Mouse (Mus musculus): ENCODE results near the gene Btnl2. TPM values are rescaled to one million over a fixed set of nuclear protein-coding genes. Genes with fewer than 3 reads are reported as not detected.
A peak's percentile ranks its signal among the peaks of the same experiment; 100 is the strongest.
"Not testable (repeated sequence)": the region's sequence is repeated elsewhere in the genome, so short reads cannot be mapped to it uniquely, and the experiment has no call there.

Btnl2 gene
- 0.26 and 0.64 TPM in 2 replicates for total RNA-seq (2021)
- long read RNA-seq, experiment 1, partial matches to known transcripts = 2 of 2 reads
- long read RNA-seq, experiment 1, other reads (novel, unspliced or antisense) = 0 of 2 reads
- long read RNA-seq, experiment 2 = 0 reads

DNA sequence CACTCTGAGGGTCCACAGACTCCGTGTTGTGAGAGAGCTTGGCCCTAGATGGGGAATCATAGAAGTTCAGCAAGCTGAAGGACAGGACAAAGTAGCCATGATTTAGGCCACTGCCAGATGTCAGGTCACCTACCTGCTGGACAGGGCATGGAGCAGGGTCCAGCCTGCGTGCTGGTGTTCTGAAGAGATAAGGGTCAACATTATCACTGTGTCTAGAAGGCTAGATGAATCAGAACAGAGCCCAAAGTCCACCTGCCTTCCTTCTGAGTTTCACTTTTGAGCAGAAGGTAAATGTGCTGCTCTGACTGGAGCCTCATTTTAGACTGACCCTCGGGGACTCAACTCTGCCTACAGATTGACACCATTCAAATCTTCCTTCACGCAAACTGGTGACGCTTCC is at the start of gene Btnl2:
Gene Btnl2 (plus strand): TSS at position 284 of the 400 bp plus-strand sequence.
- DNase-seq = no peak

DNA sequence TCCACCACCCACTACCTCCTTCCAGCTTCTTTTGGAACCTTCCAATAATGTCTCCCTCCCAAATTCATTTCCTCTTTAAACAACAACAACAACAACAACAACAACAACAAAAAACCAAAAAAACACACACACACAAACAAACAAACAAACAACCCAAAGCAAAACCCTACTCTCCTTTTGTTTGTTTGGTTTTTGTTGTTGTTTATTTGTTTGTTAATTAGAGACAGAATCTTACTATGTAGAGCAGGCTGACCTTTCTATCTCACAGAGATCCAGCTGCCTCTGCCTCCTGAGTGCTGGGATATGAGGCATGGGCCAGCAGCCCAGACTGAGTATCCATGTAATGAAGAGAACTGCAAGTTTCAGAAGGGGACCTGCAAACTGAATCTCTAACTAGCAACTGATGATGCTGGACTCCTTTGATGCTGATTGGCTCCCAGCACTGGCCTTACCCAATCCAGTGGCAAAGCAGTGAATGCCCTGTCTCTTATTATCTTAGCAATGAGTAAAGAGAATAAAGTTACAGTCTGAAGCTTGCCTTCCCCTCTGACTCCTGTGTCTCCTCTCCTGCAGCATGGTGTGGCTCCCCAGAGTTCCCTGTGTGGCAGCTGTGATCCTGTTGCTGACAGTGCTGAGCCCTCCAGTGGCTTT is 49.1 kb upstream of the Btnl2 start, which contains the start of gene H2-Eb1:
Gene H2-Eb1 (plus strand): TSS at position 488 of the 651 bp plus-strand sequence.
- peak; percentile 89 for DNase-seq

DNA sequence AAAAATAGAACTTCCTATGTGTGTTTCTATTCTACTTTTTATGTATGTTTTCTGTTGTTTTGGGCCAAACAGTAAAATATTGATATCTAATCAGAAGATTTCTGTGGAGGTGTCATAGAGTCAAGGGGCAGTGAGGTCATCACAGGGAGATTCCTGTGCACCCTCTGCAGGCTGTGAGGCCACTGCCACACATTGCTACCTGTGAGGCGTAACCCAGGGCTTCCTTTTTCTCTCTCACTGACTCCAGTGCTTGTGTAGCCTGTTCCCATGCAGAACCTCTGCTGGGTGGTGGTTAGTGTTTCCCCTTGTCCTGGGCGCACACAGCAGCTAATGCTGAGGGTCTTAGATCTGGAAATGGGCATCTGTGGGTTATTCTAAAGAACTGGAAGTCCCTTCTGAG is 48.2 kb upstream of the Btnl2 start:
- no peak for DNase-seq

DNA sequence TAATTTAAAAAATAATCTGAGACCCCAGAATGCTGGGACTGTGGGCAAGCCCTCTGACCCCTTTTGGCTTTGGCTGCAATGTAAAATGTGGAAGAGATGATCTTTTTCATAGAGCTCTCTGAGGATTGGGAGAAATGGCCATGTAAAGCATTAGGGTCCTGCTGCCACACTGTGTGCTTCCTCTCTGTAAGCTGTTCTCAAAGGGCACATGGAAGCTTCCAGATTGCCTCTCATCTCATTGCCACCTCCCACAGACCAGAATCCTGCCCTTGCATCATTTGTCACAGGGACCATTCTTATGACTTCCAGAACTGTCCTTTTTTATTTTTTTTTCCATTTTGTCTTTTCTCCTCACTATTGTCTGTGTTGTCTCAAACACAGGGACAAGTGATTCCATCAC is 47.4 kb upstream of the Btnl2 start:
- no peak for DNase-seq

DNA sequence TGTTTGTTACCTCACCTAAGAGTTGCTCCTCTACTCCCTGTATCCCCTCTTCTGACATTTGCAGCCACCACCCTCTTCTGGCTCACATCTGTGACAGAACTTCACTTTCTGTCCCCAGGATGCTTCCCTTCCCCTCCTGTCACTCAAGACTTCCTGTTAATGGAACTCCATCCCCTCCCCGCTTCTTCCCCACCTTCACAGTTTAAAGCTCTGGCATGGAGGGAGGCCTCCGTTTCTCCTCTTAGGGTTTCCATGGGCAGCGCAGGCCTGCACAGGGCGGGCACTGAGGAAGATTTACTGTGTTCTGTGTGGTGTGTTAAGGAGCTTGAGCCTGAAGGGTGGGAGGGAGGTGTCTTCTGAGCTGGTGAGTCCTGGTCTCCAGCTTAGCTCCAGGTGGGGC is 46.5 kb upstream of the Btnl2 start:
- no peak for DNase-seq

DNA sequence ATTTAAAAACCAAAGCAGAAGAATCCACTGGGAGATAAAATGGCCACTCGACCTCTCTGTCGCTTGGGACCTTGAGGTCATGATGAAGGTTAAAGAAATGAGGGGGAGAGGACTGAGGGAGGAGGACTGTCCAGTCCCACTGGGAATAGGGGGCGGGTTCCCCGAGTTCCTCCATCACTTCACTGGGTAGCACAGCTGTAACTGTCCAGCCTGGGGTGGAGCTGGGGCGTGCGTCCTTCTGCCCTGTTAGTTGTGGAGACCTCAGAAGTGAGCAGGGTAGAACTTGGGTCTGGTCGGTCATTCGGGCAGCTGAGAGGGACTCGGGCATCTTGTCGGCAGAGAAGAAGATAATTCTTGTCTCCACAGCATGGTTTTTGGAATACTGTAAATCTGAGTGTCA is 45.4 kb upstream of the Btnl2 start:
- no peak for DNase-seq

DNA sequence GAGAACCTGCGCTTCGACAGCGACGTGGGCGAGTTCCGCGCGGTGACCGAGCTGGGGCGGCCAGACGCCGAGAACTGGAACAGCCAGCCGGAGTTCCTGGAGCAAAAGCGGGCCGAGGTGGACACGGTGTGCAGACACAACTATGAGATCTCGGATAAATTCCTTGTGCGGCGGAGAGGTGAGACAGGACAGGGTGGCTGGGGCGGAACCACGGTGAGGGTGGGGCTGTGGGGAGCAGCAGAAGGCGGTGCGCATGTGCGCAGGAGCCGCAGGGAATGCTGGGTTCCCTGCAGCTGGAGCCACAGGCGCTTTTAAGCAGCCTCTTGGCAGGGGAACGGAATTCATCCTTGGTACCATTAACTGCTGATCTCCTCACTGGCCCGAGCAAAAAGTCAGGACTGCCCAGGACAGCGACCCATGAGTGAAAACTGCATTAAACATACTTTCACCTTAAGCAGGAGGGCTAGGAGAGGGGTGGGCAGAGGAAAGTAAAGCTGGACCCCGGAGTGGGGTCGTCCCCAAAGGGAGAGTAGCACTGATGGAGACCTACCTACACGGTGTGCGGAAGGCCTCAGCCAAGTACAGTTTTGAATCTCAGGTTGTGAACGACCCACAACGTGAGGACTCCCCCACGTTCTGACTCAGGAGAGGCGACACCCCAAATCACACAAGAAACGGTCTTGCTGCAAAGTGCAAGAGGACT is 44.8 kb upstream of the Btnl2 start:
- DNase-seq = peak; percentile 87

DNA sequence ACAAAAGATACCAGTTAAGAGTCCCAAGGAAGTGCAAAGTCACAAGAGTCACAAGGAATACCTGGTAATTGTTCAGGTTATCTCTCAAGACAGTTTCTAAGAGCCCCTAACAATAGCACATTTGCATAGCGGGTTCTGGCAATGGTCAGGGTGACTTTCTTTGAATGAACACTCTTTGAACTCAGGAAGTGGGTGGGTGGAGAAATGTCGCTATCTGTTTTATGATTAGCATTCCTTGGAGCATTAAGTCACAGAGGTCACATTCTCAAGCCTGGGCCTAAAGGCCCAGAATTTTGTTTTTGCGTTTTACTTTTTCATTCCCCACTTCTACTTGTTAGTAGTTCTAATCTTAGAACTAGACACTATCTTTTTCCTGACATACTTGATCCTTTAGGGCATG is 44.1 kb upstream of the Btnl2 start:
- not testable (repeated sequence) for DNase-seq

DNA sequence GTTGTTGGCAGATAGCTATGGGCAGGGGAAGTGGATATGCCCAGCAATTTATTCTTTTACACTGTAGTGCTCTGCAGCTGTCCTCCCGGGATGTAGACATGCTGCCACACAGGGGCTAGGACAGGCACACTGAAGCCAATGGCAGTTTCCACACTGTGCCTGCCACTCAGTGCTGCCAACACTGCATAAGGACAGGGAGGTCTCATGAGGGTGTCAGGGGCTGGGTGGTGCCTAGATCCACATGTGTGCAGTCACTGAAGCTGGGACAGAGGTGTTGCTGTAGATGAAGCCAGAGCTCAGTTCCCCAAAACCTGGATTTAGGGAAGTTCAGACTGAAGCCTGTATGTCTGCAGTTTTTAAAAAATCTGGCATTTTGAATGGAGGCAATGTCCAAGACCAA is 42.4 kb upstream of the Btnl2 start:
- DNase-seq = no peak

DNA sequence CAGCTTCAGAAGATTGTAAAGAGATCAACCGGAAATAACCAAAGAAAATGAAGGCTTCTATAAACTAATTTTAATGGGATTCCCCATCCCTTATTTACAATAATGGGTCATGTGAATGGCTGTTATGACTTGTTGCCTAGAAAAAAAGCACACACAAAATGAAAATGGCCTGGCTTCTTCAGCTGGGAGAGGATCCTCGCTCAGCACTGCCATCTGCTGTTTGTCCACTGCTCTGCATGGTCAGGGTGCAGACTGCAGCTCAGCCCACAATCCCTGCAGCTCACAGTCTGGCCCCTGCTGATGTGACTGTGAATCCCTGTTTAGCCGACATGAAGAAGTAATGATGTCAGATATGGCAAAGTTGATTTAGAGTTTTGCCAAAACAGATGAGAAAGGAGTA is 41.2 kb upstream of the Btnl2 start:
- peak; percentile 87 for DNase-seq

DNA sequence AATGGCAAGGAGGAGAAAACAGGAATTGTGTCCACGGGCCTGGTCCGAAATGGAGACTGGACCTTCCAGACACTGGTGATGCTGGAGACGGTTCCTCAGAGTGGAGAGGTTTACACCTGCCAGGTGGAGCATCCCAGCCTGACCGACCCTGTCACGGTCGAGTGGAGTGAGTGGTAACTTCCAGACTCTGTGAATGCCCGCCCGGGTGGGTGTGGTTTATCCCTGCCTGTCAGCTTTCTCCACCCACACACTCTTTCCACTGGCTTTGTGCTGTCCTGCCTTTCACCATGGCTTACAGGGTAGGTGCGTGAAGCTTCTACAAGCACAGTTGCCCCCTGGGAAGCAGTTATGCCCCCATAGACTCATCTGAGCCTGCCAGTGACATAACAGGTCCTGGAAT is 40.3 kb upstream of the Btnl2 start:
- no peak for DNase-seq

DNA sequence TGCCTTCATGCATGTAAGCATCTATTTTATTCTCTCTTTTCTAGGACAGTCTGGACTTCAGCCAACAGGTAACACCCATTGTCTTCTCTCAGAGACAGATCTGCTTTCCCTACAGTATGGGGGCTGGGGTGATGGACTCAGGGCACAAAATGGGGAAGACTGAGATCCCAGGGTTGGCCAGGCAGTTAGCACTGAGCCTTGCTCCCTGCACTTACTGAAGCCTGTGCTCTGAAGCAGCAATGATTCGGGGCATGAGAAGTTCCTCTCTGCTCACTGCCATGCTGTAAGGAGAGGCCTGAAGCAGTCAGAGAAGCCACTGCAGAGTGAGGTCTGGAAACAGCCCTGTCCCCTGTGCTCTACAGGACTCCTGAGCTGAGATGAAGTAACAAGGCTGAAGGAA is 39.1 kb upstream of the Btnl2 start:
- DNase-seq = no peak

DNA sequence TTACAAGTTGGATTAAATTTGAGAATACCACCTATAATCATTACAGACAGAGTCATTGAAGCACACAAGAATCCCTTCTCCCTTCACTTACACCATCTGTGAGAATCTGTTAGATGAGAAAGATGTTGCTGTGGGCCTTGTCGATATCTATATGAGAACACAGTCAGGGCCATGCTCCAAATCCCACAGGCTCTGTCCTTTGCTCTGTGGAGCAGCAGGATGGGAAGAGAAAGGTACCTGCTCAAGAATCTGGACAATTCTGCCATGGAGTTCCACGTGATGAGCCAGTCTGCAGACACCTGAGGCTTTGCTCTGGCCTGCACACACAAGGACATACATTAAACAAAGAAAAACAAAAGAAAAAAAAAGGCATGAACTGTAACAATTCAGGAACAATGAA is 37.9 kb upstream of the Btnl2 start:
- no peak for DNase-seq

DNA sequence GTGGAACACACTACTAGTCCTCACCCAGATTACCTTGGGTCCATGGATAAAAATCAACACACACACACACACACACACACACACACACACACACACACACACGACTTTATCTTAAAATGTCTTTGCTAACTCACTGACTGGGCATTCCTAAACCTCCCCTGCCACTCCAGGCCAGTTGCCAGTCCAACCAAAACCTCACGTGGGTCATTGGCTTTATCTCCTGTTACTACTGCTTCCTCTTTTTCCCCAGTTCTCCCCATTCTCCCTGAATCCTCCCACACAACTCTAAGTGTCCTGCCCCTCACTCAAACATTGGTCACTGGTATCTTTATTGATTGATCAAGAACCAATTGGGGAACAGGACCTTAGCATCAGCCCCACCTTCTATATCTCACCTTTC is 37.3 kb upstream of the Btnl2 start:
- DNase-seq = no peak

DNA sequence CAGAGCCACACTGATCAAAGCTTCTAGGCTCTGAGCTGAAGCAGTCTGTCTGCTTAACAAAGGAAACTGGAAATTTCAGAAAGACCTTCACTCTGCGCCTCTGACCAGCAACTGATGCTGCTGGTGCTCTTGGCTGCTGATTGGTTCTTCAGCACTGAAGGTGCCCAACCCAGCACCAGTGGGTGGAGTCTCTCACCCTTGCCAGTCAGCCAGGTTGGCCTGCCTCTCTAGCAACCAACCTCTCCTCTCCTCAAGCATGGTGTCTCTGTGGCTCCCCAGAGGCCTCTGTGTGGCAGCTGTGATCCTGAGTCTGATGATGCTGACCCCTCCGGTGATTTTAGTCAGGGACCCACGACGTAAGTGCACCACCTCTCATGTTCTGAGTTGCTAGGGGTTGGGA is 29.2 kb upstream of the Btnl2 start, which contains the start of gene H2-Eb2:
Gene H2-Eb2 (plus strand): TSS at position 230 of the 400 bp plus-strand sequence.
- peak; percentile 56 for DNase-seq

DNA sequence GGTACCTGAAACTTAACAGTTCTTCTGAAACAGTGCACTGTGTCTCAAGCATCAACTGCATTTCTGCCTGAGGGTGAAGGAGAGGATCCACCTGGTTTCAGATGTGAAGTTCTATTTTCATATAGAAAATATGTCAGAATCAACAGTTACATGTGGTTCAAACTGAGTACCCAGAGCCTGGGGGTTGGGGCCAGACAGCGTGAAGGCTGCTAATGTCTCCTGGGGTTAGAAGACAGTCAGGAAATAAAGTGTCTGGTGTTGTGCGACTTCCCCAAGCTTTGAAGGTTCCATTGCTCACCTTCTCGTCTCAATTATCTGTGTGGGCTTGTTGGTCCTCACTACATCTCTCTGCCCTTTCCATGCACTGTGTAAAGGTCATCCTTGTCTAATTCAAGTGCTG is 28.2 kb upstream of the Btnl2 start:
- no peak for DNase-seq

DNA sequence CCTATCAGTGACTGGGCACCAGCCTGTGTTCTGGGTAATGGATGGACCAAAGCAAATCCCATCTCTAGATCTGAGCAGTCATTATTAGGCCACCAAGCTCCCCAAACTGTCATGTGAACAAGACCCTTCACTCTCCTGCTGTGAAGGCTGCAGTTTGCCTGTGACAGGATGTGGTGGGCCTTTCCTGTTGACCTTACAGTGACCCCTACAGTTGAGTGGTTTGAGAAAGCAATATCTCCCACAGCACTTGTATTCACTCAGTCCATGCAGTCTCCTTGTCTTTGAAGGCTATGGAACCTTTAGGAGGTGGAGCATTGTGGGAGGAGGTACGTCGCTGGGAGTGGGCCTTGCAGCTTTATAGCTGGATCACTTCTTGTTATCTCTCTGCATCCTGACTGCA is 24.8 kb upstream of the Btnl2 start:
- DNase-seq = no peak

DNA sequence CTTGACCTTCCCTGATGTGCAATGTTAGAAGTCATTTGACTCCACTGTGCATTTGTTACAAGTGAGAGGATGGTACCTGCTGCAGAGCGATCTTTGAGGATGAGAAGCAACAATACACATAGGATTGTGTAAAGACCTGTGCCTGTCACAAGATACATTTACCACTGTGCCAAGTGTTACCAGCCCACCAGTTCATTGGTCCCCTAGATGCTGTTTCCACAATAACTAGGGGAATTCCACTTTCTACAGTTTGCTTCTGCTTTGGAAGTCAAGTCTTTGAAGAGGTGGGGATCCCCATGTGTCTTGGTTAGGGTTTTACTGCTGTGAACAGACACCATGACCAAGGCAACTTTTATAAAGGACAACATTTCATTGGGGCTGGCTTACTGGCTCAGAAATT is 23.4 kb upstream of the Btnl2 start:
- no peak for DNase-seq

DNA sequence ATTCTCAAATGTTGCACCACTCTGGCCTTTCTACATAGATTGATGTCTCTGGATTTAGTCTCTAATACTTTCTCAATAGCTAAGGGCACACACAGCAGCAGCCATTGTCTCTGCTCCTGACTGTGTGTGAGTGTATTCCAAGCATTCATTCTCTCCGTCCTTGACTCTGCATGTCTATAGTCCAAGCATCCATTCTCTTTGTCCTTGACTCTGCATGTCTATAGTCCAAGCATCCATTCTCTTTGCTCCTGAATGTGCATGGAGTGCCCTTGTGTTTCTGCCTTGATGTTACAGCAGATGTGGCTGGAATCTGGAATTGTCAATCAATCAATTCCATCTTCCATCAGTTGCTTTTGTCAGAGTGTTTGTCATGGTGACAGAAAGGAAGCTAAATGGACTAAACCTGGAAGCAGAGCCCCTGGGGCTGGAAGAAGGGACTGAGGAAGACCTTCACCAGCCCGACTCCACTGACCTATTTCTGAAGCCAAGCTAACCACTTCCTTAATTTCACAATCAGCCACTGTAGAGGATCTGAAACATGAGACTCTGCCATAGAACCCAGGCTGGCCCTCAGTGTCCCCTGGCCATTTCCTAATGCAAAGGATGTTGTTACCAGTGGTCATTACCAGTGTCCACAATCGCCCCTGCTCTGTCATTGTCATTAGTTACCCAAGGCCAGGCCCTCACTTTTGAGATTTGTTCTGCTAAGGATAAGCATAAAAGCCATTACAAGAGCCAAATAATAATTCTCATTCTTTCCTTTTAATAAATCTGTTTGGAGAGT is 13.8 kb upstream of the Btnl2 start:
- DNase-seq = no peak

DNA sequence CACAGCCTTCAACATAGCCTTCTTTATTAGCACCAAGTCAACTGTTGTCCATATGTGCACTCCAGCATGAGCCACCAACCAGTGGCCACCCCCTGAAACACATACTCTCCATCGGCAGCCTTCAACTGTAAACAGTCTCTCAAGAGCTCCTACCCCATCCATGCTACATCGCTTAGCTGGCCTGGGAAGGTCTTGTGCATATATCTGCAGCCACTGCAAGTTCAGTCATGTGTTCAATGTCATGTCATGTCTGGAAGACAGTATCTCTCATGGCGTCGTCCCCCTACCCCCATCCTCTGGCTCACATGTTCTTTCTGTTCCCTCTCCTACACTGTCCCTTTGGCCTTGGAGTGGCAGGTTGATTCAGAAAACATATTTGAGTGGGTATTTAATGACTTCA is 9.7 kb upstream of the Btnl2 start:
- no peak for DNase-seq

DNA sequence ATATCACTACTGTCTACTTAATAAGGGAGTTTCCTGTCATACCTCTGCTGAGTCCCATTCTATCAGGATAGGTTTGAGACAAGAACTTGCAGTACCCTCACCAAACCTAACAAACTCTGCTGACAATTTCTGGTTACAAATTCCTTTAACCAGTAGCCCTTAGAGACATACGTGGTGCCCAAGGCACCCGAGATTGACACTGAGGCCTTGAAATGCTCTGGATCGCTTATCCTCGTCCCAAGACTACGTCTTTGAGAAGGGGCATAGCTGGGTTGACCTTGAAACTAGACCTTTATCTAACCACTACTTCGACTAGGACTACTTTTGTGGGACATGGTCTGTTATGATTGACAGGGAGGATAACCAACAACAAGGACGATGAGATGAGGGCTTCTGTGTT is 9.1 kb upstream of the Btnl2 start:
- DNase-seq = no peak

DNA sequence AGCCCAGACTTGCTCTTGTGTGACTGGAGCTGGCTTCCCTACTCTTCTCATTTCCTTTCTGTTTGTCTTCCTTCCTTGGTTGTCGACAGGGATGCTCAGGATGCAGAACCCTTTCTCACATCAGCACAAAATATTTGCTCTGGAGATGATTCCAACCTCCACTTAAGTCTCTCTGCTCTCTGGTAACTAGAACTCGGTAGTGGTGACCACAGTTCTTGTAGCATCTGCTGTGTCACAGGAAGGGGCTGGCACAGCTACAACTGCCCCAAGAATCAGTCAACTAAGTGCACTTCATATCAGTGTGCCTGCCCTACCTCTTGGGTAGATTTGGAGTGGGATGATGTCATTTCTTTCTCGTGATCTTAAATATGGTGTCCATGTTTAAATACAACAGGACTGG is 8.6 kb upstream of the Btnl2 start:
- DNase-seq = no peak

Data from adrenal gland, postnatal 14 days (tissue).